Comparison of ENCODE assay signal across 12 mouse cellular contexts in genomic region chr11:116821057-116821940, GRCm38 (mm10). TPM values are rescaled to one million over a fixed set of nuclear protein-coding genes. Genes with fewer than 3 reads are reported as not detected.
DNase-seq lines count a peak whose midpoint lies in the region; ATAC-seq and TF ChIP-seq lines count a peak whose summit lies in the region.
"Had no signal": no experiment of that assay in that cellular context is flagged by ENCODE, and none has a peak within 500 bp of the region (broad histone marks: within the 10 kb centered on the region; RNA-seq: fewer than 3 reads in every experiment).

No protein-coding gene starts in this region.

- H3K4me1 ChIP-seq in midbrain, postnatal 0 days (ENCODE audit: insufficient read depth, low read length), result no peaks in the 10 kb centered on the region
- H3K4me1 ChIP-seq in midbrain, embryonic 11.5 days (ENCODE audit: control insufficient read depth, insufficient read depth, low read length), result peaks cover 22% of the 10 kb centered on the region
- peaks cover 58% of the 10 kb centered on the region for H3K4me1 ChIP-seq in hindbrain, embryonic 12.5 days

- H3K27me3 ChIP-seq in midbrain, postnatal 0 days (ENCODE audit: insufficient read depth, low read length), result no peaks in the 10 kb centered on the region
- H3K27me3 ChIP-seq in midbrain, embryonic 11.5 days (ENCODE audit: control insufficient read depth, insufficient read depth, low read length), result no peaks in the 10 kb centered on the region
- H3K27me3 ChIP-seq in hindbrain, embryonic 12.5 days, result no peaks in the 10 kb centered on the region
- H3K27me3 ChIP-seq: limb, embryonic 13.5 days had no signal

- ATAC-seq in midbrain, postnatal 0 days (ENCODE audit: low FRiP score), result no peak
- ATAC-seq in midbrain, embryonic 11.5 days (ENCODE audit: low FRiP score), result no peak
- no peak for ATAC-seq in hindbrain, embryonic 12.5 days (ENCODE audit: low FRiP score)
- ATAC-seq: CD4-positive, CD25-positive, alpha-beta regulatory T cell, adult 4 months had no signal

- no peak overlapping the region for H3K27ac ChIP-seq in midbrain, postnatal 0 days (ENCODE audit: low read depth, low read length)
- no peak overlapping the region; the same call in 1 of the 2 replicates for H3K27ac ChIP-seq in midbrain, embryonic 11.5 days (ENCODE audit: low read depth, low read length)
- H3K27ac ChIP-seq in hindbrain, embryonic 12.5 days, result peak overlapping the region; percentile 30; the same call in 1 of the 2 replicates
- H3K27ac ChIP-seq: limb, embryonic 13.5 days had no signal

- DNase-seq in heart, adult 11 months, result peak; percentile 96
- DNase-seq in heart, adult 8-10 months (ENCODE audit: low spot score), result no peak
- DNase-seq in midbrain, postnatal 0 days (ENCODE audit: low spot score), result no peak
- DNase-seq in midbrain, embryonic 11.5 days (ENCODE audit: low spot score, missing footprints), result no peak
- peak; percentile 41 for DNase-seq in testis, postnatal 10 days (ENCODE audit: low spot score)
- DNase-seq in gastrocnemius, adult 18-20 months (ENCODE audit: low spot score), result no peak
- no peak for DNase-seq in kidney, adult 8-10 months
- DNase-seq: kidney, postnatal 36 days had no signal

- TF ChIP-seq CTCF in midbrain, postnatal 0 days (IDR thresholded peaks at IDR 0.05), result no peak

- H3K36me3 ChIP-seq in midbrain, postnatal 0 days (ENCODE audit: insufficient read depth, low read length), result no peaks in the 10 kb centered on the region
- H3K36me3 ChIP-seq in midbrain, embryonic 11.5 days (ENCODE audit: control insufficient read depth, insufficient read depth, low read length), result no peaks in the 10 kb centered on the region
- no peaks in the 10 kb centered on the region for H3K36me3 ChIP-seq in hindbrain, embryonic 12.5 days
- H3K36me3 ChIP-seq: limb, embryonic 13.5 days had no signal

- H3K4me3 ChIP-seq in midbrain, postnatal 0 days (ENCODE audit: low read depth, low read length), result no peak overlapping the region
- no peak overlapping the region for H3K4me3 ChIP-seq in midbrain, embryonic 11.5 days (ENCODE audit: low read depth, low read length)
- no peak overlapping the region for H3K4me3 ChIP-seq in hindbrain, embryonic 12.5 days
- H3K4me3 ChIP-seq: limb, embryonic 13.5 days had no signal

- no peak overlapping the region for H3K4me2 ChIP-seq in midbrain, postnatal 0 days (ENCODE audit: low read depth, low read length, poor library complexity, severe bottlenecking)
- H3K4me2 ChIP-seq in midbrain, embryonic 11.5 days, result no peak overlapping the region
- no peak overlapping the region for H3K4me2 ChIP-seq in hindbrain, embryonic 12.5 days (replicated peaks)
- H3K4me2 ChIP-seq: limb, embryonic 13.5 days had no signal

- 0 out of 2 replicates have a peak overlapping the region, but pooled peaks have one; percentile 8 for H3K9ac ChIP-seq in midbrain, postnatal 0 days (replicated peaks; ENCODE audit: low read length, poor library complexity, severe bottlenecking)
- H3K9ac ChIP-seq in midbrain, embryonic 11.5 days (ENCODE audit: low read length), result no peak overlapping the region; the same call in 1 of the 2 replicates
- H3K9ac ChIP-seq in hindbrain, embryonic 12.5 days, result no peak overlapping the region; the same call in 1 of the 2 replicates
- H3K9ac ChIP-seq: limb, embryonic 13.5 days had no signal

- no peaks in the 10 kb centered on the region for H3K9me3 ChIP-seq in midbrain, postnatal 0 days (ENCODE audit: low read length)
- H3K9me3 ChIP-seq in midbrain, embryonic 11.5 days (ENCODE audit: control insufficient read depth, low read length), result no peaks in the 10 kb centered on the region
- no peaks in the 10 kb centered on the region for H3K9me3 ChIP-seq in hindbrain, embryonic 12.5 days (replicated peaks)
- H3K9me3 ChIP-seq: limb, embryonic 13.5 days had no signal

- WGBS in midbrain, postnatal 0 days, result 48% methylated on average over 13 of the region's 13 CpGs
- 55% methylated on average over 13 of the region's 13 CpGs for WGBS in midbrain, embryonic 11.5 days
- WGBS in hindbrain, embryonic 12.5 days, result 50% methylated on average over 13 of the region's 13 CpGs

RNA-seq across cellular contexts. Expression of gene Mxra7, which starts 6.5 kb away (rescaled TPM):
- total RNA-seq in heart, adult 8-10 months (2022), result 10 to 100 TPM; 14.2 to 20.8 (median 18.2) TPM
- 23.3 and 39.1 TPM in 2 replicates for total RNA-seq in midbrain, postnatal 0 days (2014; rRNA removed)
- polyA plus RNA-seq in midbrain, postnatal 0 days (2015; fragmentation: Nextera tagmentation; extraction: Ambion mirVana), result 29.3 and 32.1 TPM in 2 replicates
- 27.4 and 31.6 TPM in 2 replicates for polyA plus RNA-seq in midbrain, embryonic 11.5 days (2014; fragmentation: Nextera tagmentation; extraction: Ambion mirVana)
- polyA plus RNA-seq in hindbrain, embryonic 12.5 days (2016; fragmentation: Nextera tagmentation; extraction: Ambion mirVana), result 95.0 and 105 TPM in 2 replicates
- total RNA-seq in gastrocnemius, adult 18-20 months (2021), result 1 to 10 TPM; 5.2 to 8.2 TPM
- total RNA-seq: megakaryocyte, adult 5-6 weeks had no signal
- polyA plus RNA-seq: CD4-positive, CD25-positive, alpha-beta regulatory T cell, adult 4 months had no signal

RNA-seq across cellular contexts. Expression of gene Mettl23, which starts 21.8 kb away (rescaled TPM):
- 10 to 100 TPM; 36.9 to 38.6 (median 38.1) TPM for total RNA-seq in heart, adult 8-10 months (2022)
- total RNA-seq in midbrain, postnatal 0 days (2014; rRNA removed), result 28.9 and 32.2 TPM in 2 replicates
- polyA plus RNA-seq in midbrain, postnatal 0 days (2015; fragmentation: Nextera tagmentation; extraction: Ambion mirVana), result 47.4 and 48.4 TPM in 2 replicates
- 72.5 and 76.2 TPM in 2 replicates for polyA plus RNA-seq in midbrain, embryonic 11.5 days (2014; fragmentation: Nextera tagmentation; extraction: Ambion mirVana)
- 56.1 and 64.9 TPM in 2 replicates for polyA plus RNA-seq in hindbrain, embryonic 12.5 days (2016; fragmentation: Nextera tagmentation; extraction: Ambion mirVana)
- total RNA-seq in gastrocnemius, adult 18-20 months (2021), result 10 to 100 TPM; 40.1 to 41.4 TPM

RNA-seq across cellular contexts. Expression of gene Jmjd6, which starts 21.9 kb away (rescaled TPM):
- total RNA-seq in heart, adult 8-10 months (2022), result 10 to 100 TPM; 28.5 to 39.4 (median 35.9) TPM
- 38.1 and 43.6 TPM in 2 replicates for total RNA-seq in midbrain, postnatal 0 days (2014; rRNA removed)
- 48.8 and 49.8 TPM in 2 replicates for polyA plus RNA-seq in midbrain, postnatal 0 days (2015; fragmentation: Nextera tagmentation; extraction: Ambion mirVana)
- 86.9 and 89.9 TPM in 2 replicates for polyA plus RNA-seq in midbrain, embryonic 11.5 days (2014; fragmentation: Nextera tagmentation; extraction: Ambion mirVana)
- polyA plus RNA-seq in hindbrain, embryonic 12.5 days (2016; fragmentation: Nextera tagmentation; extraction: Ambion mirVana), result 82.3 and 82.9 TPM in 2 replicates
- total RNA-seq in gastrocnemius, adult 18-20 months (2021), result 10 to 100 TPM; 18.4 to 28.1 TPM

RNA-seq across cellular contexts. Expression of gene Mfsd11, which starts 30.9 kb away (rescaled TPM):
- total RNA-seq in heart, adult 8-10 months (2022), result 10 to 100 TPM; 27.3 to 33.6 (median 29.7) TPM
- 36.0 and 57.0 TPM in 2 replicates for total RNA-seq in midbrain, postnatal 0 days (2014; rRNA removed)
- 54.8 and 64.1 TPM in 2 replicates for polyA plus RNA-seq in midbrain, postnatal 0 days (2015; fragmentation: Nextera tagmentation; extraction: Ambion mirVana)
- 28.6 and 30.3 TPM in 2 replicates for polyA plus RNA-seq in midbrain, embryonic 11.5 days (2014; fragmentation: Nextera tagmentation; extraction: Ambion mirVana)
- polyA plus RNA-seq in hindbrain, embryonic 12.5 days (2016; fragmentation: Nextera tagmentation; extraction: Ambion mirVana), result 43.3 and 47.6 TPM in 2 replicates
- 10 to 100 TPM; 19.1 to 26.2 TPM for total RNA-seq in gastrocnemius, adult 18-20 months (2021)

RNA-seq across cellular contexts. Expression of gene Srsf2, which starts 31.6 kb away (rescaled TPM):
- 100 to 1,000 TPM in 2 of 4 experiments, 10 to 100 TPM in 2; 85.5 to 126 (median 103) TPM for total RNA-seq in heart, adult 8-10 months (2022)
- 196 and 259 TPM in 2 replicates for total RNA-seq in midbrain, postnatal 0 days (2014; rRNA removed)
- polyA plus RNA-seq in midbrain, postnatal 0 days (2015; fragmentation: Nextera tagmentation; extraction: Ambion mirVana), result 460 and 484 TPM in 2 replicates
- polyA plus RNA-seq in midbrain, embryonic 11.5 days (2014; fragmentation: Nextera tagmentation; extraction: Ambion mirVana), result 974 and 988 TPM in 2 replicates
- polyA plus RNA-seq in hindbrain, embryonic 12.5 days (2016; fragmentation: Nextera tagmentation; extraction: Ambion mirVana), result 822 and 828 TPM in 2 replicates
- total RNA-seq in gastrocnemius, adult 18-20 months (2021), result 10 to 100 TPM; 68.0 to 72.0 TPM

Comparison
In these comparisons a context has a peak if more than half of its experiments do, and no peak if none do; other contexts are left out.
1. DNase-seq: peak in heart, adult 11 months (single experiment) and testis, postnatal 10 days (single experiment); none in heart, adult 8-10 months (single experiment), midbrain, postnatal 0 days (single experiment), midbrain, embryonic 11.5 days (single experiment), gastrocnemius, adult 18-20 months (single experiment) and kidney, adult 8-10 months (0 of 2).